Mouse (Mus musculus): ENCODE measurements at regions not wholly inside any gene's neighbourhood (a gene's known extent, or its start where the extent isn't known, plus 50 kb on each side); places are given as distances from the start of the nearest gene placed in this dataset.

GRCm38 (mm10) chr16:76539669-76540068 is 166.0 kb upstream of the Nrip1 start:
- TF ChIP-seq CTCF (IDR thresholded peaks at IDR 0.05; ENCODE audit: extremely low read depth, insufficient read length, insufficient replicate concordance, low read depth, low read length) (no peak), POLR2A (IDR thresholded peaks at IDR 0.05; ENCODE audit: low read depth, low read length) (no peak)
